Mouse (Mus musculus): ENCODE data around the gene Dnase1l1. TPM values are rescaled to one million over a fixed set of nuclear protein-coding genes. Genes with fewer than 3 reads are reported as not detected.

The Dnase1l1 gene
- polyA plus RNA-seq, 1 experiment from 2014 or later: 2.8 TPM

Small RNAs within 50 kb of the gene (microRNA-seq; reads per million reads assigned to microRNA genes)
- gene Mir7091 (not detected), gene Mir7092 (not detected)

Other genes with a start within 250 kb of the Dnase1l1 start
- gene Opn1mw, start 154.9 kb downstream of the Dnase1l1 start, polyA plus RNA-seq (2015; fragmentation: Nextera tagmentation; extraction: Ambion mirVana): not detected in 2 replicates
- 14.9 and 15.6 TPM in 2 replicates for gene Mecp2, start 147.0 kb downstream of the Dnase1l1 start, polyA plus RNA-seq (2015; fragmentation: Nextera tagmentation; extraction: Ambion mirVana)
- not detected in 2 replicates for gene Tex28, start 114.5 kb downstream of the Dnase1l1 start, polyA plus RNA-seq (2015; fragmentation: Nextera tagmentation; extraction: Ambion mirVana)
- 0.10 TPM in 1 of 2 replicates, not detected in the other for gene Tktl1, start 105.1 kb downstream of the Dnase1l1 start, polyA plus RNA-seq (2015; fragmentation: Nextera tagmentation; extraction: Ambion mirVana)
- gene Flna, start 32.5 kb downstream of the Dnase1l1 start, polyA plus RNA-seq (2015; fragmentation: Nextera tagmentation; extraction: Ambion mirVana): 126 and 133 TPM in 2 replicates
- 13.7 and 17.9 TPM in 2 replicates for gene Emd, start 27.6 kb downstream of the Dnase1l1 start, polyA plus RNA-seq (2015; fragmentation: Nextera tagmentation; extraction: Ambion mirVana)
- 482 and 489 TPM in 2 replicates for gene Rpl10, start 11.5 kb downstream of the Dnase1l1 start, polyA plus RNA-seq (2015; fragmentation: Nextera tagmentation; extraction: Ambion mirVana)
- 96.3 and 104 TPM in 2 replicates for gene Taz, start 425 bp downstream of the Dnase1l1 start, polyA plus RNA-seq (2015; fragmentation: Nextera tagmentation; extraction: Ambion mirVana)
- gene Atp6ap1, start 14.8 kb upstream of the Dnase1l1 start, polyA plus RNA-seq (2015; fragmentation: Nextera tagmentation; extraction: Ambion mirVana): 202 and 229 TPM in 2 replicates
- 950 and 1,103 TPM in 2 replicates for gene Gdi1, start 22.7 kb upstream of the Dnase1l1 start, polyA plus RNA-seq (2015; fragmentation: Nextera tagmentation; extraction: Ambion mirVana)
- 68.2 and 68.8 TPM in 2 replicates for gene Fam50a, start 30.7 kb upstream of the Dnase1l1 start, polyA plus RNA-seq (2015; fragmentation: Nextera tagmentation; extraction: Ambion mirVana)
- 66.5 and 87.4 TPM in 2 replicates for gene Plxna3, start 46.7 kb upstream of the Dnase1l1 start, polyA plus RNA-seq (2015; fragmentation: Nextera tagmentation; extraction: Ambion mirVana)
- gene Lage3, start 71.3 kb upstream of the Dnase1l1 start, polyA plus RNA-seq (2015; fragmentation: Nextera tagmentation; extraction: Ambion mirVana): 68.0 and 81.6 TPM in 2 replicates
- 75.8 and 76.8 TPM in 2 replicates for gene Ubl4a, start 90.9 kb upstream of the Dnase1l1 start, polyA plus RNA-seq (2015; fragmentation: Nextera tagmentation; extraction: Ambion mirVana)
- gene Slc10a3, start 91.0 kb upstream of the Dnase1l1 start, polyA plus RNA-seq (2015; fragmentation: Nextera tagmentation; extraction: Ambion mirVana): 8.3 and 8.5 TPM in 2 replicates
- 34.6 and 36.4 TPM in 2 replicates for gene Fam3a, start 110.9 kb upstream of the Dnase1l1 start, polyA plus RNA-seq (2015; fragmentation: Nextera tagmentation; extraction: Ambion mirVana)
- gene Ikbkg, start 111.0 kb upstream of the Dnase1l1 start, polyA plus RNA-seq (2015; fragmentation: Nextera tagmentation; extraction: Ambion mirVana): 19.8 and 25.8 TPM in 2 replicates
- gene G6pdx, start 146.9 kb upstream of the Dnase1l1 start, polyA plus RNA-seq (2015; fragmentation: Nextera tagmentation; extraction: Ambion mirVana): 60.7 and 64.5 TPM in 2 replicates
- not detected in 2 replicates for gene Gm6880, start 199.1 kb upstream of the Dnase1l1 start, polyA plus RNA-seq (2015; fragmentation: Nextera tagmentation; extraction: Ambion mirVana)